Mouse (Mus musculus) adrenal gland, postnatal 14 days (tissue): Measurements from ENCODE around the gene Iqschfp. TPM values are rescaled to one million over a fixed set of nuclear protein-coding genes. Genes with fewer than 3 reads are reported as not detected.

Source experiments
- DNase-seq: peaks from one replicate; pipeline ENCODE4 v3.0.0; 2021; ENCODE audit warnings: mixed read lengths
- total RNA-seq: library from RNA; stranded (reverse); gene quantifications from 2 replicates; pipeline ENCODE4 v1.2.3, GENCODE M21; 2021

Gene Iqschfp
- total RNA-seq, 1 experiment from 2014 or later = not detected

- no peak for DNase-seq
These were observed 459.4 kb downstream of the Iqschfp start for GRCm38 (mm10) chr3:68351461-68351860.

GRCm38 (mm10) chr3:68352961-68353360 lies 460.9 kb downstream of the Iqschfp start:
- no peak for DNase-seq

GRCm38 (mm10) chr3:68353492-68353891 lies 461.5 kb downstream of the Iqschfp start:
- no peak for DNase-seq

GRCm38 (mm10) chr3:68356516-68356915 lies 464.5 kb downstream of the Iqschfp start:
- no peak for DNase-seq

- no peak for DNase-seq
These were observed 476.0 kb downstream of the Iqschfp start for GRCm38 (mm10) chr3:68368029-68368428.

- no peak for DNase-seq
These were observed 480.9 kb downstream of the Iqschfp start for GRCm38 (mm10) chr3:68372925-68373324.

- DNase-seq = no peak
These were observed 483.1 kb downstream of the Iqschfp start for GRCm38 (mm10) chr3:68375100-68375508.

- no peak for DNase-seq
These were observed 485.6 kb downstream of the Iqschfp start for GRCm38 (mm10) chr3:68377452-68378198.

GRCm38 (mm10) chr3:68378799-68379198 lies 486.8 kb downstream of the Iqschfp start:
- no peak for DNase-seq

GRCm38 (mm10) chr3:68379242-68379641 lies 487.2 kb downstream of the Iqschfp start:
- DNase-seq = peak; percentile 12

GRCm38 (mm10) chr3:68383672-68384071 lies 491.6 kb downstream of the Iqschfp start:
- no peak for DNase-seq

- DNase-seq = no peak
These were observed 493.5 kb downstream of the Iqschfp start for GRCm38 (mm10) chr3:68385544-68385943.

- DNase-seq = no peak
These were observed 496.0 kb downstream of the Iqschfp start for GRCm38 (mm10) chr3:68388023-68388422.

GRCm38 (mm10) chr3:68393578-68393977 lies 501.5 kb downstream of the Iqschfp start:
- DNase-seq = no peak

GRCm38 (mm10) chr3:68398691-68399090 lies 506.7 kb downstream of the Iqschfp start:
- DNase-seq = no peak

GRCm38 (mm10) chr3:68400121-68400520 lies 508.1 kb downstream of the Iqschfp start:
- no peak for DNase-seq

- DNase-seq = no peak
These were observed 511.3 kb downstream of the Iqschfp start for GRCm38 (mm10) chr3:68403343-68403742.

- DNase-seq = no peak
These were observed 511.8 kb downstream of the Iqschfp start for GRCm38 (mm10) chr3:68403783-68404217.

GRCm38 (mm10) chr3:68405724-68406123 lies 513.7 kb downstream of the Iqschfp start:
- no peak for DNase-seq

GRCm38 (mm10) chr3:68412262-68412661 lies 520.2 kb downstream of the Iqschfp start:
- no peak for DNase-seq

GRCm38 (mm10) chr3:68419792-68420191 lies 527.8 kb downstream of the Iqschfp start:
- no peak for DNase-seq

GRCm38 (mm10) chr3:68420927-68421326 lies 528.9 kb downstream of the Iqschfp start:
- no peak for DNase-seq

- DNase-seq = no peak
These were observed 529.8 kb downstream of the Iqschfp start for GRCm38 (mm10) chr3:68421849-68422248.

- DNase-seq = no peak
These were observed 536.0 kb downstream of the Iqschfp start for GRCm38 (mm10) chr3:68428081-68428480.
